Mouse (Mus musculus) limb, embryonic 12.5 days (tissue): Measurements from ENCODE around the gene Perm1. TPM values are rescaled to one million over a fixed set of nuclear protein-coding genes. Genes with fewer than 3 reads are reported as not detected.

Experiments used
- ATAC-seq: fragments of 200-750 bp; cut with Nextera tagmentation; 2 replicates; pipeline ENCODE4 v1.8.0; 2017; ENCODE audit warnings: low read depth, moderate TSS enrichment; ENCODE audit not compliant: insufficient number of reproducible peaks, insufficient read depth, low FRiP score, low TSS enrichment
- H3K27ac ChIP-seq: fragments of 300-500 bp; sonication (generic); 2 replicates; pipeline ENCODE4 v1.5.1; 2016; ENCODE audit warnings: mild to moderate bottlenecking, moderate library complexity
- H3K27me3 ChIP-seq: fragments of 300-500 bp; sonication (generic); 2 replicates; pipeline ENCODE4 v1.6.1; 2016; ENCODE audit warnings: mild to moderate bottlenecking, moderate library complexity
- H3K36me3 ChIP-seq: fragments of 300-500 bp; sonication (generic); 2 replicates; pipeline ENCODE4 v1.6.1; 2016; ENCODE audit warnings: mild to moderate bottlenecking, moderate library complexity
- H3K4me1 ChIP-seq: fragments of 300-500 bp; sonication (generic); replicated peaks from 2 replicates; pipeline ENCODE4 v1.6.1; 2016
- H3K4me2 ChIP-seq: fragments of 300-500 bp; sonication (generic); 2 replicates; pipeline ENCODE4 v1.6.1; 2016; ENCODE audit warnings: mild to moderate bottlenecking, moderate library complexity
- H3K4me3 ChIP-seq: fragments of 300-500 bp; sonication (generic); replicated peaks from 2 replicates; pipeline ENCODE4 v1.5.1; 2016; ENCODE audit warnings: mild to moderate bottlenecking
- H3K9ac ChIP-seq: fragments of 300-500 bp; sonication (generic); replicated peaks from 2 replicates; pipeline ENCODE4 v1.6.1; 2016; ENCODE audit warnings: mild to moderate bottlenecking, moderate library complexity
- H3K9me3 ChIP-seq: fragments of 300-500 bp; sonication (generic); 2 replicates; pipeline ENCODE4 v1.6.1; 2016; ENCODE audit warnings: mild to moderate bottlenecking, moderate library complexity
- WGBS: fragments of 180-500 bp; shearing (Covaris S2); methylation state at CpG from one replicate; pipeline ENCODE4 v1.1.7; 2016; 5-methylcytosine and 5-hydroxymethylcytosine counted together
- microRNA-seq: library from miRNA; unstranded; fragments of <30 nt; microRNA quantifications from one replicate; pipeline ENCODE4, GENCODE M21; 2017
- polyA plus RNA-seq: library from polyadenylated mRNA; unstranded; fragments of >200 nt; fragmentation: Nextera tagmentation; extraction: Ambion mirVana; gene quantifications from 2 replicates; pipeline ENCODE4 v1.2.1, GENCODE M21; 2016

The Perm1 gene
- polyA plus RNA-seq, 1 experiment from 2014 or later: 0.66 TPM

DNA sequence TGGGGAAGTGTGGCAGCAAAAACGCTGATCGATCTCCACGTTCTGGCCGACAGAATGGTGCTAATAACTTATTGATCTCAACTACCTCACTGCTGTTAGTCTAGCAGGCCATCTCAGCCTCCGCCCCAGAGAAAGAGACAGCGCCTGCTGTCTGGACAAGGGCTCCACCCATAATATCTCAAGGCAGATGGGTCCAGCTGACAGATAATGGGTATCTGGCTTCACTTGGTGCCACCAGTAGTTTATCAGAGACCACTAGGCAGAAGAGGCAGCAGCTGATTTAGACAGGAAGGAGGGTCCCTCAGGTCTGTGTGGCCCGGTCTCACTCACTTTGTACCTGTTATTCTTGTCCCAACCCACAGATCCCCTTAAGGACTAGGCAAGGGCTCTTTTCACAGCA, 37.4 kb downstream of the Perm1 start:
- H3K9me3 ChIP-seq: no peaks in the 10 kb centered on the region
- ATAC-seq: no peak
- peaks cover 16% of the 10 kb centered on the region for H3K36me3 ChIP-seq
- H3K27ac ChIP-seq: no peak overlapping the region
- no peak overlapping the region for H3K4me2 ChIP-seq
- 0 out of 2 replicates have a peak, but pooled peaks cover 8% of the 10 kb centered on the region for H3K4me1 ChIP-seq
- H3K9ac ChIP-seq: no peak overlapping the region
- peaks cover 48% of the 10 kb centered on the region for H3K27me3 ChIP-seq
- H3K4me3 ChIP-seq: no peak overlapping the region
- WGBS: 42% methylated on average over 7 of the region's 7 CpGs

DNA sequence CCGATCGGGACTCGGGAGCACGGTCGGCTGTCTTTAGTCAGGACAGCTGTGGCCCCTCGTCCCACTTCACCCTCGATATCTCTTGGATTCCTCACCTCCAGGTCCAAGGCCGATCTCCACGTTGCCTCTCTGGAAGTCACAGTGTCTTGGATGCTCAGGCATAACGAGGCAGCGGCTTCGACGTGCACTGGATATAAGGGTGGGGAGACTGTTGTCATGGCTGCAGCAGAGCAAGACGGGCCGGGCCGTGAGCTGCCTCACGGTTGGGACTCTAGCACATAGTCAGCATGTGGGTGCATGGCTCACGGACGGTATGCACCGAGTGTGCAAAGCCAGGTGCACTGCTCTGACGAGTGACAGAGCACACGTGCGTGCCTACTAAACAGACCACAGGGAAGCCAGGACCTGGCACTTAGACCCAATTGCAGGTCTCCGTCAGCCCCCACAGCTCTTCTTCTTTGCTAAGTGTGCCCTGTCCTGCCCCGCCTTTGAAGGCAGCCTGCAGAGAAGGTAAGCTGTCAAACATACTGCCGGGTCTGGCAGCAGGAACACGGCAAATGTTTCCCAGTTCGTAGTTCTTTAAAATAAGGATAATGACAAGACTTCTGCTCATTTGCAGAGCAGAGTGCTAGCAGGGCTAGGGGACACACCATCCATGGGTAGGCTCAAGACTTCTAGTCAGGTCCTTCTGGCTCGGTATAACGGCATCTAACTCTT, 38.9 kb downstream of the Perm1 start:
- Histone ChIP-seq H3K27me3 (peaks cover 48% of the 10 kb centered on the region), H3K9me3 (no peaks in the 10 kb centered on the region), H3K36me3 (peaks cover 2% of the 10 kb centered on the region; the same call in 1 of the 2 replicates), H3K9ac (no peak overlapping the region), H3K4me3 (peak overlapping the region; percentile 17), H3K27ac (no peak overlapping the region), H3K4me2 (peak overlapping the region; percentile 46), H3K4me1 (0 out of 2 replicates have a peak, but pooled peaks cover 8% of the 10 kb centered on the region)
- peak; percentile 60 for ATAC-seq
- whole genome bisulfite sequencing: 1% methylated on average over 30 of the region's 30 CpGs

DNA sequence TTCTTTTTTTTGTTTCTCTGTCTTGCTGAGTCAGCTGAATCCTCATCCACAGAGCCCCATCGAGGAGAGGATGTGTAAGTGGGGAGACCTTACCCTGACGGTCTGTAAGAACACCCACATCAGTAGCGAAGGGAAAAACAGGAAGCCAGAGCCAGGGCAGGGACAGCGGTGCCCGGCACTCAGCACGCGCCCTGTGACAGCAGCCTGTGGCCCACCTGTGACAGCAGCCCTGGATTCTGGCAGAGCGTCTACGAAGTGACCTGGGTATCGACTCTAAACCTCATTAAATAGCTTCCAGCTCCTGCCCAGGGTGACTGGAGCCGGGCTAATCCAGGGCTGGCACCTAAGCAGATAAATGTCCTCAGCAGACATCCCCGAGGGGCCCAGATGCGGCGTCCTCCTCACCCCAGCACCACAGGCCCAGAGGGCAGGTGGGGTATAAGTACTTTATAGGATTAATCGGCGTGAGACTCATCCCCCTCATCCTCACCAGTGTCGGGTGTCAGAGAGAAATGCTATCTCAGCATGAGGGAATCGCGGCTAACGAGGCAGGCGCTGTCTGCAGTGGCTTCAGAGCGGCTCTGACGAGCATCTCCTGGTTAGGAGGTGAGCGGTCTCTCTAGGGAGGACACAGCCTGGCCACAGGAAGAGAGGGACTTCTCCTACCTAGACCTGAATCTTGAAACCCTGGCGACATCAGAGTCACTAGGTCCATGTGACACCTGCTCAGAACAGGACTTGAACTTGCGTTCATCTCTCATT, 39.6 kb downstream of the Perm1 start, which contains the start of gene Samd11:
TSS of gene Samd11 (minus strand) at position 580 of the 762 bp plus-strand sequence.
- peak; percentile 42; the same call in 1 of the 2 replicates for ATAC-seq

More for the DNA sequence above, 39.6 kb downstream of the Perm1 start, which contains the start of gene Samd11:
- no peaks in the 10 kb centered on the region for H3K36me3 ChIP-seq
- no peak within 1 kb of the TSS for H3K27ac ChIP-seq
- no peak within 1 kb of the TSS for H3K9ac ChIP-seq
- WGBS: 2% methylated on average over 26 of the region's 26 CpGs
- H3K27me3 ChIP-seq: peaks cover 42% of the 10 kb centered on the region
- H3K4me1 ChIP-seq: 0 out of 2 replicates have a peak, but pooled peaks cover 8% of the 10 kb centered on the region
- peak within 1 kb of the TSS; percentile 17 for H3K4me3 ChIP-seq
- peak within 1 kb of the TSS; percentile 46 for H3K4me2 ChIP-seq
- no peaks in the 10 kb centered on the region for H3K9me3 ChIP-seq

Small RNA genes within 50 kb of the gene (microRNA-seq; reads per million reads assigned to microRNA genes)
- gene Mir7658: 6.0 reads per million, percentile 18 among the genes with 10 or more reads in this experiment

Other genes starting within 250 kb of the Perm1 start
- gene B3galt6, start 223.2 kb upstream of the Perm1 start, polyA plus RNA-seq: 16.1 and 16.8 TPM in 2 replicates
- 131 and 139 TPM in 2 replicates for gene Sdf4, start 223.0 kb upstream of the Perm1 start, polyA plus RNA-seq
- gene Tnfrsf4, start 202.0 kb upstream of the Perm1 start, polyA plus RNA-seq: 0.84 and 0.92 TPM in 2 replicates
- gene Tnfrsf18, start 189.7 kb upstream of the Perm1 start, polyA plus RNA-seq: 1.8 and 1.9 TPM in 2 replicates
- 0.58 and 1.3 TPM in 2 replicates for gene Ttll10, start 156.5 kb upstream of the Perm1 start, polyA plus RNA-seq
- gene 9430015G10Rik, start 105.9 kb upstream of the Perm1 start, polyA plus RNA-seq: 59.9 and 63.1 TPM in 2 replicates
- gene Rnf223, start 85.4 kb upstream of the Perm1 start, polyA plus RNA-seq: 0.63 and 0.86 TPM in 2 replicates
- 78.4 and 84.1 TPM in 2 replicates for gene Agrn, start 18.4 kb upstream of the Perm1 start, polyA plus RNA-seq
- 0.40 and 0.95 TPM in 2 replicates for gene Isg15, start 15.1 kb upstream of the Perm1 start, polyA plus RNA-seq
- gene AW011738, start 12.6 kb upstream of the Perm1 start, polyA plus RNA-seq: 1.8 TPM in 2 replicates
- gene Plekhn1, start 19.0 kb downstream of the Perm1 start, polyA plus RNA-seq: 29.2 and 32.8 TPM in 2 replicates
- gene Noc2l, start 20.1 kb downstream of the Perm1 start, polyA plus RNA-seq: 94.1 and 96.3 TPM in 2 replicates
- gene Samd11, start 39.8 kb downstream of the Perm1 start, polyA plus RNA-seq: 0.50 and 0.95 TPM in 2 replicates
- not detected in 2 replicates for gene Vmn2r-ps159, start 115.2 kb downstream of the Perm1 start, polyA plus RNA-seq